Mouse (Mus musculus) cerebellum, postnatal 25 days (tissue): ENCODE results near the gene Gpr135.

Source experiments
- DNase-seq, 2 experiments: peaks; one replicate each; pipeline ENCODE4 v3.0.0; 2021; ENCODE audit warnings: mixed read lengths in 2 of 2

Gpr135 gene

DNA sequence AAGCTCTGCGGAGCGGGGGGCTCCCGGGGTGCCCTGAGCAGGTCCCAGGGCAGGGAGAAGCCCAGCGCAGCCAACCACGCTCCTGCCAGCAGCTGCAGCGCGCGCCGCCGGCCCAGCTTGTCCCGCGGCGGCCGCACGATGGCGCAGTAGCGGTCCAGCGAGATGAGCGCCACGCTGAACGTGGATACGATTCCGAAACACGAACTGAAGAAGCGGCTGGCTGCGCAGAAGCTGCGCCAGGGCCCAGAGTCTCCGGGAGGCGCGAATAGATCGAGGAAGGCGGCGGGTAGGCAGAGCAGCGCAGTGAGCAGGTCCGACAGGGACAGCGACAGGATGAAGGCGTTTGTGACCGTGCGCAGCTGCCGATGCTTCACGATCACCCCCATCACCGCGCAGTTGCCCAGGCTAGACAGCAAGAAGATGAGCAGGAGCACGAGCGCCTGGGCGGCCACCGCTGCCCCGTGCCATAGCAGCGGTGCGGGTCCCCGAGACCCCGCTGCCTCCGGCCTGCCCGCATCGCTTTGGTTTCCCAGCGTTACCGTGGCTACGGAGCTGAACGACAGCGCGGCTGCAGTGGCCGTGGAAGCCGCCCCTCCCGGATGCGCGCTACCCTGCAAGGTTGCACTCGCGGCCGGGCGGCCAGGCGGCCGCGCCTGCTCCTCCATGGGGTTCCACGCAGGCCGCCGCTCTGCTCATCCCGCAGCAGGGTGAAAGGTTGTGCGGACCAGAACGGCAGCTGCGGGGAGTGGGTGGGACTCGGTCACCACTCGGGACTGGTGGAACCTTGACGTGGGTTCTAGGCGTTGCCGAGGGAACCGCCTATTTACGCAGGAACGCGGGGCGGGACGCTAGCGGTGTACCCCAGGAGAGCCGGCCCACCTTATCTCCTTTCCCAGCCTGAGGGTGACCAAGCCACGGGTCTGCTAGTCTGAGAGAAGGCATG is at the start of gene Gpr135:
Gpr135 (minus strand) TSS at position 799 of the 943 bp plus-strand sequence.
- DNase-seq = peak; percentile 91 to 94

DNA sequence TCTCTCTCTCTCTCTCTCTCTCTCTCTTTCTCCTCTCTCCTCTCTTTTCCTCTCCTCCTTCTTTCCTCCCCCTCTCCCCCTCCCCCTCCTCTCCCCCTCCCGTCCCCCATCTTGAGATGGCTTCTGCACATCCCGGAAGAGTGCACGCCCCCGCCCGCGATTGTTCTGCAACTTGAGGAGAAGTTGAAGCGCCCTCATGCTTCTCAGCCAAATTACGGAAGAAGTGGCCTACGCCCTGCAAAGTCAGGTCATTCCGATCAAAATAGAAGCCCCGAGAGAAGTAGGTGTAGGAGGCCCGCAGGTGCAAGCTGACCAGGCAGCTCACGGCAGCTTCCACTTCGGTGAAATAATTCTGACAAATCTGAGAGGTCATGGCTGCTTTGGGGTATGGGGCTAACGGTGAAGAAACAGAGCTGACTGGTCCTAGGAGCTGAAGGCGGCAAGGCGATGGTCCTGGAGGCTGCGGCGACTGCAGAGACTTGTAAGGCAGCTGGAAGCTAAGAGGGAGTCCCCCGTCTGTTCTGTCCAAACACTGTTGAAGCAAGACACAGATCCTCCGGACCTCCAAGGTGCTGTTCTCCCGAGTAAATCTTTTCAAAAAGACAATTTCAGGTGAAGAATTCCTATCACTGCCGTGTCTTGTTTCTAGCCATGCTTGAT is 44.9 kb upstream of the Gpr135 start:
- DNase-seq = no peak

DNA sequence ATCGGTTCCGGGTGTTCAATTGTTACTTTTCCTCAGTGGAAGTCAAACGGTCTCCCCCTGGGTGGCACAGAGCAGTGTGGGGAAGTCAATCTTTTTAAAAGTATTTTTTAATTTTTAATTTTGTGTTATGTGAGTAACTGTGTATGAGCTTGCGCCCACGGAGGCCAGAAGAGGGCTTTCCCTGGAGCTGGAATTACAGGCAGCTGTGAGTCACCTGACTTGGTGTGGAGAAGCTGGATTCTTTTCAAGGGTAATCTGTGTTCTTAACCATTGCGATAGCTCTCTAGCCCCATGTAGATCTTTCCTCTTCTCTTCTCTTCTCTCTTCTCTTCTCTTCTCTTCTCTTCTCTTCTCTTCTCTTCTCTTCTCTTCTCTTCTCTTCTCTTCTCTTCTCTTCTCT is 44.2 kb upstream of the Gpr135 start:
- DNase-seq = no peak

DNA sequence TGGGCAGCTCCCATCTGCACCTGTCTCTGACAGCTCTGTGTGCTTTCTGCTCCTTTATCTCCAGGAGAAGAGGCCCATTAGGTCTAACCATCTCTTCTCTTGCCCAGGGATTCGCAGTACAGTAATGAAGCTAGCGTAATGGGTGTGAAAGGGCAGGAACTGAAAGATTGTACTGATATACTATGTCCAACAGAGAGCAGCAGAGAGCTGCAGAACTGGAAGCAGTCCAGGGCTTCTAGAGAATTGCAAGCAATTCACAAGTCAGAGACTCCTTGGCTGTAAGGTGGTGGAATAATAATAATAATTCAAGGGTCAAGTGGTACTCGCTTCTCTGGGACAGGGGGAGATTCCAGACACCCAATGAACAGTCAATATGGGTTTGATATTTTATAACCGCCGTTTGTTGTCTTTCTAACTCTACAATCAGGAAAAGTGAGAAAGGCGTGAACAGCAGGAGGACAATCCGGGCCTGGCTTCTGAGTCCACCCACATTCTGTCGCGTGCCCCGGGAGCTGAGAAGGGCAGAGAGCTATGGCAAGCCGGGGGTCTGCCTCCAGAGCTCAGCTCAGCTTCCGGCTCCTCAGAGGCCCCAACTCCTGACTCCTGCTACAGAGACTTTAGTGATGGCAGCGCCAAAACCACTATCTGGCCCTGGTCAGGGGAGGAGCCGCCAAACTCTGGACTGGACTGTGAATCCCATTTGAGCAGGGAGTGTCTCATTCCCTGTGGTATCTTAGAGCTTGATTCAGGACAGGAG is 33.8 kb upstream of the Gpr135 start:
- DNase-seq = peak; percentile 79 to 83

DNA sequence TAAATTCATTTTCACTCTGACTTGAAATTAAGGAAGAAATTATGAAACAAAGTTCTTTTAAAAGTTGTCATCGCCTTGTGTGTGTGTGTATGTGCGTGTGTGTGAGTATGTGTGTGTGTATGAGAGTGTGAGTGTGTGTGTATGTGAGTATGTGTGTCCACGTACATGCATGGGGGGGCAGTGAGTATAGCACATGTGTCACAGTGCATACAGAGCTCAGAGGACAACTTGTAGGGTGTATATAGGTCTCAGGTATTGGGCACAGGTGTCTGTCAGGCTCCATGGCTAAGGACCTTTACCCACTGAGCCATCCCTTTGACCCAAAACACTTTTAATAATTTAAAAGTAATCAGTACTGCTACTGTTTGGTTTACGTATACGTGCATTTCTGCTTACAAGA is 33.1 kb upstream of the Gpr135 start:
- no peak for DNase-seq

DNA sequence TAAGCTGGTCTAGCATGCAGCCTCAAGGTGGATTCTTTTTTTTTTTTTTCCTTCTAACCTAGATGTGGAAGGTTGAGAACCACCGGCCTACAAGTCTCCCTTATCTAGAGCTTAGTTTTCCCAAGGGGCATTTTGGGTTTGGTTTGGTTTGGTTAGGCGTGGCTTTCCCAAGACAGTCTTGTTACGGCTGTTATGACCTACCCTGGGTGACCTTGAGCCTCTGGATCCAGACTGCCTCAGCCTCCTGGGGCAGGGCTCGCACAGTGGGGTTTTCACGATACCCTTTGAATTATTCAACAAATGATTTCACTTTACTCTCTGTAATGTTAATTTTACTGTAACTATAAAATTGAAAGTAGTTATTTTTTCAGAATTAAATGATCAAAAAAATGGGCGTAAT is 31.9 kb upstream of the Gpr135 start:
- DNase-seq = no peak

DNA sequence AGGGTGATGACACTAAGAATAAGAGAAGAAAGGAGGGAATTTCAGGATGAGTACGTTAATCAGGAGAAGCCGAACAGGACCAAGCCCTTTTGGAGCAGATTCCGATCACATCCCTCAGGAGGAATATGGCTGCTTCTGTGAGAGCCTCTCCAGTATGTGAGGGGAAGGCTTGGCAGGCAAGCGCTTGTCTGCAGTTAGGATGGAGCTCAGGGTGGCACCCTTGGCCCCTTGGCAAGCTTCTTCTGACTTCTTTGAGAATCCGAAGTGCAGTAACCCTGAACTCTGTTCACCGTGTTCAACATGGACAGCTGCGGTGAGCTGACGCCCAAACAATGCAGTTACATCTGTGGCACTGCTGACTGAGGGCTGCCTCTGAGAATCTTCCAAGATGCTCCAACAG is 26.0 kb upstream of the Gpr135 start:
- no peak for DNase-seq

DNA sequence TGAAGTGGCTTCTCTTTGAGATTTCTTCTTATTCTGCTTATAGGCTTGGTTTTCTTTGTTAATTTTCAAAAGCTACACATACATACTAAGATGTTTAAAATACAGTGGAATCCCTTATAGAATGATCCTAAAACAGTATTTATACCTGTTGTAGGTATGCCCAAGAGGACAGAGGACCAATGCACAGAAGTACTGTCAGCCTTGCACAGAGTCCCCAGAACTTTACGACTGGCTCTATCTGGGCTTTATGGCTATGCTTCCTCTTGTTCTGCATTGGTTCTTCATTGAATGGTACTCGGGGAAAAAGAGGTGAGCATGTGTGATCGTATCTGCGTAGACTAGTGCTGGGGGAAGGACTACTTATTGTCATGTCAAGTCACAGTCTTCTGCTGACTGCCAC is 18.9 kb upstream of the Gpr135 start:
- DNase-seq = no peak

DNA sequence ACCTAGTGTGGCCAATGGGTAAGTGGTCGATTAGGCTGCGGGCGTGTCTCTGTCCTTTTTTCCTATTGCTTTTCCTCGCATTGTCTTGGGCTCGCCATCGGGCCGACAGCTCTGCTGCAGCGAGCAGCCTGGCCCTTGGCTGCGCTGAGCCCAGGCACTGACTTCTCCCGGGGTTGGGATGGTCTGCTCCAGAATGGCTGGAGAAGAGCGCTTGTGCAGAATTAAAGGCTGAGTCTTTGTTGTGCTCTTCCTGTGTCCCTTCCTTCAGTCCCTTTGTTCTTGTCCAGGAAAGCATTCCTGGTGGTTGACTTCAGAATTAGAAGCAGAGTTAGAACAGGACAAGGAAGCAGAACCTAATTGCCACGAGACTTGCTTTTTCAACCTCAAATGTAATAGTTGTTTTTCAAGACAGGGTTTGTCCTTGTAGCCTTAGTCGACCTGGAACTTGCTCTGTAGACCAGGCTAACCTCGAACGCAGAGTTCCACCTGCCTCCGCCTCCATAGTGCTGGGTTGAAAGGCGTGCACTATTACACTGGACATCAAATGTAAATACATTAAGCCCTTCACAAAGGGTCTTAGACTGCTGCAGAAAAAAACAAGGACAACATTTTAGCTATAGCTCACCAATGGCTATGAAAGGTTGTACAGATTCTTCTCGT is 15.4 kb upstream of the Gpr135 start:
- peak in 1 of 2 experiments; percentile 20 for DNase-seq

DNA sequence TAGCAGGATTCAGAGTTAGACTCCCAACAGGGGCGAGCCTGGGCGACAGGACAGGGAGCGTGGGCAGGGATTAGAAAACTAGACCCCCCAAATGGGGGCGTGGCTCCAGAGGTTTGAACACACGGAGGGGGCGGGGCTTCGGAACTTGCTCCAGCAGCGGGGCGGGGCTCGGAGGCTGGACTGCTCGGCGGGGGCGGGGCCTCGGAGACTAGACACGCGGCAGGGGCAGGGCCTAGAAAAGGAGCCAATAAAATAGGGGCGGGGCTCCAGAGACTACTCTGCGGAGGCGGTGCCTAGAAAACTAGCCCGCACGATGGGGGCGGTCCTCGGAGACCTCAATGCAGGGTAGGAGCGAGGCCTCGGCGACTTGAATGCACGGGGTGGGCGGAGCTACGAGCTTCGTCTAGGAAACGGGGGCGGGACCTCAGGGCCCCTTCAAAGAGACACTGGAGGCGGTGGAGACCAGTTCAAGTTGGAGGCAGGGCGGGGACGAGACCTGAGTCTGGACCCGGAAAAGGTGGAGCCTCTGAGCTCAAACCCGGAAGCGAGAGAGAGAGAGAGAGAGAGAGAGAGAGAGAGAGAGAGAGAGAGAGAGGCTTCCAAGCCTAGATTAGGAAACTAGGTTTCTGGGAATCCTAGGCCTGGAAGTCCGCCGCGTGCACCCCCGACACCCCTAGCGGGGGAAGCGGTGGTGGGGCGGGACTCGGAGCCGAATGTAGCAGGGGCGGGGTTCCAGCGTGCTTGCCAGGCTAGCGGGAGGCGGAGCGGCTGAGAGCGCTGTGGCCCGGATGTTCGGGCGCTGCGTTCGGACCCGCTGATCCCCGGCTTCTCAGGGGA is 14.6 kb upstream of the Gpr135 start, which contains the start of the genes L3hypdh and Jkamp:
L3hypdh (minus strand) TSS at position 111 of the 837 bp plus-strand sequence.
Jkamp (plus strand) TSS at position 261 of the 837 bp plus-strand sequence.
- DNase-seq = peak; percentile 95 to 99

DNA sequence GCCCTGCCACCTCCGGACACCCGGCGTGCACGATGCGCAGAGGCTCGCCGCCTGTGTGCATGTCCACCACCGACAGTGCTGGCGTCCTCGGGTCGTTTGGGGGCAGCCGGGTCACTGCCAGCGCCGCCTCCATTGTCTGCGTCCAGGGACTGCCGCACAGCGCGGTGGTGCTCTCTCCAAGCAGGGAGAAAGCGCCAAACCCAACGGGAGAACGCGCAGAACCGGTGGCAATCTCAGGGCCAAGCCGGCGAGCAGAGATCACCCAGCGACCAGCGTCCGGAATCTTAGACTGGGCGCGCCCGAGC is 14.1 kb upstream of the Gpr135 start:
- DNase-seq = no peak

DNA sequence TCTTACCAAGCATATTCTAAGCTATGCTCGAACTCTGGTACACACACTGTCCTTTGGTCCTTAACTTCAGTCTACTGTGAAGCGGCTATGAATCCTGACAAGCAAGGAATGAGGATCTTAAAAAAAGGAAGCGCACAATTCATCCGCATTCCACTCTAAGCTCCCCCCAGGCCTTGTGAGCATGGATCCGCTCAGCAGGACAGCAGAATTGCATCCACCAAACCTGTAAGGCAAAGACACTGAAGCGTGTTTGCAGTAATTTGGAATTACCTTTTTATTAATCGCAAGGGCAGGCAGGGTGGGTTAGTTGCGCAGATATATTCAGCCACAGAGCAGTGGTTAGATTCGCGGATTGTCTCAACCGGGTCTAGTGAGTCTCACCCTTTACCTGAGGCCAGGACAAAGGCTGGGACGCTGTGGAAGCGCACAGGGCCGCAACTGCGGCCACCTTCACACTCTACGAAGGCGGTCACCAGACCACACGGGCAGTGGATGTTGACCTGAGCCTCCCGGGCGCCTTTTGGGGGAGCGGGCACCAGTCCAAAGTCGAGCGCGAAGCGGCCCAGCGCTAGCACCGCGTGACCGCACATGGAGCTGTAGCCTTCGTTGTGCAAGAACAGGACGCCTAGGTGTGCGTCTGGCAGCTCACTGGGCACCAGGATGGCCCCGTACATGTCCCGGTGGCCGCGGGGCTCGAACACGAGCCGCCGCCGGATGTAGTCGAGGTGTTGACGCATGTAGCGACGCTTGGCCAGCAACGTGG is 13.5 kb upstream of the Gpr135 start:
- no peak for DNase-seq

DNA sequence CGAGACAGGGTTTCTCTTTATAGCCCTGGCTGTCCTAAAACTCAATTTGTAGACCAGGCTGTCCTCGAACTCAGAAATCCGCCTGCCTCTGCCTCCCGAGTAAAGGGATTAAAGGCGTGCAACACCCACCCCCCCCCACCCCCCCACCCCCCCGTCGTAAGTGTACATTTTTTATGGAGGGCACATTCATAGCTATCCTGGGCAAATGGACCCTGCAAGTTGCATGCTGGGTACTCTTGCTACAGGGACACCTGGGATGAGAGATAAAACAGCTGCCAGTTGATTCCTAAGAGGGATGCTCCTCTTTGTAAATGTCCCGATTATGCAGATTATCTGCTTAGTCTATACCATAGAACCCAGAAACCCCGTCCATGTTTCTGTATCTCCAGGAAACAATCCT is 12.3 kb upstream of the Gpr135 start:
- no peak for DNase-seq

DNA sequence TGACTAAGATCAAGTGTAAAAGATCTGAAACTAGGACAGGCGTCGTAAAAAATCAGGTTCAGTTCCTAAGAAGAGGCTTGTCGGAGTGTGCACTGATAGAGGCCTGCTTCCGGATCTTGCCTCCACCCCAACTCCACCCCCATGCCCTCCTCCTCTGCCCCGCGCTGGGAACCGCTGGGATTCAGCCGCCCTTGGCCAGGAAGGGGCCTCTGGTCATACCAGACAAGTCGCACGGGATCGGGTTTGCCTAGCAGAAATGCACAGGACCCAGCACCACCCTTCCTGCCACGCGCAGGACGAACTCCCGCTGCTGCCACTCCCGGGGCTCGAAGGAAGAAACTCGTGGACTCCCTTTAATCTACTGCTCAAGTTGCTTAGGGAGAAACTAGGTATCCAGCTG is 11.4 kb upstream of the Gpr135 start:
- DNase-seq = no peak

DNA sequence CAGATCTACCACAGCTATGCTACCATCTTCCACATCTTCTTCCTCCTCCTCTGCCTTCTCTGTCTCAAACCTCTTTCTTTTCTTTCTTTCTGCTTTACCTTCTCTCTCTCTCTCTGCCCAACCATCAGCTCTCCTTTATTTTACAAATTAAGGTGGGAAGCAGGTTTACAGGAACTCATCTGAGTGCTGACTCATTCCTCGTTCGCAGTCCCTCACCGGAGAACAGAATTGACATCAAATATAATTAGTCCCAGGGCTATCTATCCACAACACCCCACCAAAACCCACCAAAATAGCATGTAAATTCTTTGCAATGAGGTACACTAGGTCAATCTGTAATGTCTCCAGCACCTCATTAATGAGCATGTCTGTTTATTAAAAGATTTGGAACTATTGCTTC is 11.0 kb upstream of the Gpr135 start:
- DNase-seq = no peak

DNA sequence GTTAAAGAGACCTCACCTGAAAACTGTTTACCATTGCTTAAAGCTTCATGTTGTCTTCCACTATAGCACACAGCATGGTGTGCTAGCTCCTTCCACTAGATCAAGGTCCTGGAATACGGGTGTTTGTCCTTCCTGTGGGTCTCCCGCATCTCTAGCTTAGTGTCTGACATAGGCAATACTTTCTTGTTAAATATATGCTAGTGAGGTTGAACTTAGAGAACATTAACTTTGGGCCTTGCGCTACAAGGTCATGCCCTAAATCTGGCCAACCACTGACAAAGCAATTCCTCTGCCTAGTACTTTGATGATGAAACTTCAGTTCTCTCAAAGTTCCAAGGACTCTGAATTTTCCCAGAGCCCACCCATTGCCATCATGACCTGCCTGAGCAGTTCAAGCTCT is 7.3 kb upstream of the Gpr135 start:
- no peak for DNase-seq

DNA sequence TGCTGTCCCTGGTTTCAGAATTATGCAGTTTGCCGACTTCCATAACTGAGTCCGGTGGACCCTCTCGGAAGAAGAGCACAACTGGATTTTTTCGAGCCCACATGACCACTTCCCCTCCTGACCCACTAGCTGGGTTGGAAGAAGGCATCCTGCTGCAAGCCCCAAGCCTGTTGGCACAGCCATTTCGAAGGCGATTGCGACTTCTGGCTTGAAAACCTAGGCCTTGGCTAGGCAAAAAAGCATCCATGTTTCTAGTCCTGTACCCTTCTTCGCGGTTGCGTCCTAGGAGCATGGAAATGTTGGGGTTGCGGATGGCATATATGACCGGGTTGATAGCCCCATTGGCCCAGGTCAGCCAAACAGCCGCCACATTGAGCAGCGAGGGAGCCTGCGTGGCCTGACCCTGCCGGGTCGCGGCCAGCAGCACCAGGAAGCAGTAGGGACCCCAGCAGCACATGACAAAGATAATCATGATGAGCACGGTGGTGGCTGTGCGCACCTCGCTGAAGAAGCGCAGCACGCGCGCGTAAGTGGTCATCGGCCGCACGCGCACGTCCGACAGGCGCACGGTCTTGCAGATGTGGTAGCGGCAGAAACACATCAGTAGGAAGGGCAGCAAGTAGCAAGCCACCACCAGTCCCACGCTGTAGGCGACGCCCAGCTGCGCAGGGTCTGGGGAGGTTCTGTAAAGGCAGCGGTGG is 1.1 kb downstream of the Gpr135 start:
- DNase-seq = no peak

DNA sequence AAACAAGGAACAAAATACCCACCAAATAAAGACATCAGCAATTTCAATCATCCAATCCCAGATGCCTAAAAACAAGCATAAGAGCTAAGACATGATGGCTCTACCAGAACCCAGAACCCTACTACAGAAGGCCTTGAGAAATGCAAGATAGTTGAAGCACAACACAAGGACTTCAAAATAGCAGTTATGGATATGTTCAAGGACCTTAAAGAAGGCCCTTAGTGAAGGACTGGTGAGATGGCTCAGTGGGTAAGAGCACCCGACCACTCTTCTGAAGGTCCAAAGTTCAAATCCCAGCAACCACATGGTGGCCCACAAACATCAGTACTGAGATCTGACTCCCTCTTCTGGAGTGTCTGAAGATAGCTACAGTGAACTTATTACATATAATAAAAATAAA is 13.1 kb downstream of the Gpr135 start:
- no peak for DNase-seq

DNA sequence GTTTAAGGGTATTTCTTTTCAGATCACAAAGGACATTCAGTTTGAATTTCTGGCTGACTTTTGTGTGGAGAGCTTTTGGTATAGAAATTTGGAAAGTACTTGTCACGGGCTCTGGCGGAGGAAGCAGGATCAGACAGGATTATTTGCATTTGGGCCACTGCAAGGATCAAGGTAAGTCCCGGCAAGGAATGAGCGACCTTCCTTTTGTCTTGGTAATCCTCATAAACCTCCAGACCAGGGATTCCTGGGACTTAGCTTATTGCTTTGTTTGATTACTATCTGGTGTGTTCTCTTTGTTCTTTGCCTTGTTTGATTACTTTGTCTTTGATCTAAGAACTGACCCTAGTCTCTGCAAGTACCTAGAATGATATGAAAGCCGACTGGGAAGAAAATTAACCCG is 17.1 kb downstream of the Gpr135 start:
- no peak for DNase-seq

DNA sequence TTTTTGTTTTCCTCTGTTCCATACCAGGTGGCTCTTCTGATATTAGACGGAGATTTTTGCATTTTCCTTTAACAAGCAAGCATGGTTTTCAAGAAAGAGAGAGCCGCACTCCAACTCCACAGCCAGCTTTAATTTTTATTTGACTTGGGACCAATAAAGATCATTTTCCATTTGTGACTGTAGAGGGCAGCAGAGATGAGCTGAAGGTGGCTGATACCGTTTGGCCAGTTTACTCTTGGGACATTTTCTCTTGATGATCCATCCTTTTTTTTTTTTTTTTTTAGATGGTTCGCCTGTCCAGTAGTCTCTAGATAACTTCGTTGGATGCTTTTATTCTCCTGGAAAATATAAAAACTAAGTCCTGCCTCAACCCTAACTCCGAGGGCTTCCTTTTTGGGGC is 17.6 kb downstream of the Gpr135 start:
- peak in 1 of 2 experiments; percentile 29 for DNase-seq

DNA sequence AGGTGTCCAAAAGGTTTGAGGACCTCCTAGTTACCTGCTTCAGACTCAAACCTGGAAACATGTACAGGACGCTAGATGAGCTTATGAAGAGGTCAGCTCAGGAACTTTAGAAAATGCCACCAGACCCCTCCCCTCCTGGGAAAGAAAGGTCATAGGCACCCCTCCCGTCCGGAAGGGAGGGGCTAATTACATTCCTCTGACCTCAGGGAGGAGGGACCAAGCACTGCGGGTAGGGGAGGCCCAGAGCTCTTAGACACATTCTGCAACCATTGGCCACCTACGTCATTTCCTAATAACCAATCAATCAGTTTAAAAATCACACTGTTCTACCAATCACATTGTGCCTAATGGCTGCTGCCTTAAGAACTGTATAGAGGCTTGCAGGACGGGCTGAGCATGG is 18.4 kb downstream of the Gpr135 start:
- DNase-seq = no peak
